Mouse (Mus musculus) CD4-positive naive resting alpha-beta T cell, adult 76 days (primary cell): ENCODE results near the gene C1d. TPM values are rescaled to one million over a fixed set of nuclear protein-coding genes. Genes with fewer than 3 reads are reported as not detected.

ENCODE experiments used
- total RNA-seq: library from RNA; stranded (reverse); gene quantifications from one replicate; pipeline ENCODE4 v1.2.4, GENCODE M21; 2023

The C1d gene
- total RNA-seq: 32.8 TPM

GRCm38 (mm10) chr11:17257443-17257842 lies at the start of gene C1d:
C1d (plus strand) TSS chr11:17257579.

GRCm38 (mm10) chr11:17211258-17212140 lies 45.9 kb upstream of the C1d start, which contains the start of gene Pno1:
Pno1 (minus strand) TSS chr11:17211568.

Other genes with a start within 250 kb of the C1d start
- 2.3 TPM for gene Cnrip1, start 206.0 kb upstream of the C1d start, total RNA-seq
- 28.4 TPM for gene Plek, start 205.2 kb upstream of the C1d start, total RNA-seq
- 74.9 TPM for gene Ppp3r1, start 98.3 kb upstream of the C1d start, total RNA-seq
- gene Wdr92, start 75.5 kb upstream of the C1d start, total RNA-seq: 7.0 TPM
- gene Pno1, start 46.0 kb upstream of the C1d start, total RNA-seq: 30.1 TPM